Mouse (Mus musculus) cortical plate, adult 2 months (tissue): Measurements from ENCODE around the gene Zfp9.

ENCODE experiments used
- CTCF ChIP-seq: fragments of 200-500 bp; IDR thresholded peaks from 2 replicates; pipeline ENCODE4 v1.5.1; 2011; ENCODE audit warnings: mild to moderate bottlenecking, control low read depth, low read length; ENCODE audit not compliant: insufficient read depth; ENCODE audit errors: extremely low read depth
- POLR2A ChIP-seq: fragments of 200-500 bp; IDR thresholded peaks from 2 replicates; pipeline ENCODE4 v1.6.1; 2011; ENCODE audit warnings: mild to moderate bottlenecking, low read length, control low read depth; ENCODE audit not compliant: insufficient read depth; ENCODE audit errors: extremely low read depth

DNA sequence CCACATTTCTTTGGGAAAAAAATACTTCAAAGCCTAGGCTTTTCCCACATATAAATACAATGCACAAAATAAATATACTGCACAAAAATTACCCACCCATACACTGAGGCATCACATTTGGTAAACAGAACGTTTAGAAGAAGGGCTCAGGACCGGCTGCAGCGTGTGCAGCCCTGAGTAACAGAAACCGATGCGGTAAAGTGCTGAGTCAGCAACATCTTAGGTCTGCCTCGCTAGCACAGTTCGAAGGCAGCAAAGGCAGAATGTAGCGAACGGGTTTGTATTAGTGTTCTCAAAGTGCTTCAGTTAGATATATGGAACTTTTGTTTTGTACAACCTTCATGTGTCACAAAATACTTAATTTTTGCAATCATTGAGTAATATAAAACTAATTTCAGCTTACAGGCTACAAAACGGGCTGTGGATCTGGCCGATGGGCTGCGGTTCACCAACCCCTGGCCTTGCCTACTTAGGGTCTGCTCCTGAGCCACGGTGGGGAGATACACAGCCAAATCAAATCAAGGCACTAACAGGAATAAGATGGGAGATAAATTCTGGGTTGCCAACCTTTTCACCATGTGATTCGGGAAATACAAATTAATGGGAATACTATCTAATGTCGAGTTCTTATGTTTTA is 16.9 kb downstream of the Zfp9 start:
- no peak for TF ChIP-seq POLR2A
- no peak for TF ChIP-seq CTCF
